ENCODE assay signal across 8 mouse cellular contexts in the genomic region with DNA sequence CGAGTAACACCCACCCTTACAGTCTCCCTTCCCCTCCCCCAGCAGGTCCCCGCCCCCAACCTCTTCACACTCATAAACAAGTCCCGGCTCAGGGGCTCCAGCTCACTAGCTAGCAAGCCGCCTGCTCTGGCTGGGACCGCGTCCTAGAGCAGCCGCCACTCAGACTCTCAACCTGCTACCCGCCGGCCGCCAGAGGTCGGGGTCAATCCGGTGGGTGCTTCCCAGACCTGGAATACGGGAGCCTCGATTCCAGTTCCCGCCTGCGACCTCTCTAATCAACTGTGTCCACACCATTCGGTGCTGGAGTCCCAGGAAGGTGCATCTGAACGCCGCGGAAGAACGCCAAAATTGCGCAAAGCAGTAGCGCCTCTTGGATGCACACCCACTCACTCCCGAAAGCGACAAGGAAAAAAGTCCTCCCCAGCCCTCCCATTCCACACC. TPM values are rescaled to one million over a fixed set of nuclear protein-coding genes. Genes with fewer than 3 reads are reported as not detected.
A peak's percentile ranks its signal among the peaks of the same experiment; 100 is the strongest.
DNase-seq lines count a peak whose midpoint lies in the region; ATAC-seq lines count a peak whose summit lies in the region.

No protein-coding gene starts in this region.

- H3K9ac ChIP-seq in hindbrain, embryonic 16.5 days (ENCODE audit: low read depth, low read length) = peak overlapping the region; percentile 13; the same call in 1 of the 2 replicates
- peak overlapping the region; percentile 76 for H3K9ac ChIP-seq in limb, embryonic 11.5 days (ENCODE audit: low read length)
- peak overlapping the region; percentile 40 for H3K9ac ChIP-seq in midbrain, embryonic 16.5 days (ENCODE audit: low read depth, low read length)

- peak; percentile 27 for DNase-seq in adrenal gland, postnatal 25 days
- peak; percentile 77 to 78 for DNase-seq in cerebellum, postnatal 10 days
- peak; percentile 64 for DNase-seq in gastrocnemius, postnatal 25 days
- peak; percentile 84 for DNase-seq in limb, embryonic 11.5 days (ENCODE audit: low spot score)
- DNase-seq in ovary, adult 18-20 months (ENCODE audit: low spot score) = no peak

- H3K36me3 ChIP-seq in hindbrain, embryonic 16.5 days (ENCODE audit: control insufficient read depth, insufficient read depth, low read length) = no peaks in the 10 kb centered on the region
- H3K36me3 ChIP-seq in limb, embryonic 11.5 days (ENCODE audit: control insufficient read depth, insufficient read depth, low read length) = no peaks in the 10 kb centered on the region
- H3K36me3 ChIP-seq in midbrain, embryonic 16.5 days (ENCODE audit: control insufficient read depth, insufficient read depth, low read length) = no peaks in the 10 kb centered on the region

- peak overlapping the region; percentile 56 for H3K4me2 ChIP-seq in hindbrain, embryonic 16.5 days (ENCODE audit: low read length)
- H3K4me2 ChIP-seq in limb, embryonic 11.5 days (ENCODE audit: low read depth, severe bottlenecking) = peak overlapping the region; percentile 92
- peak overlapping the region; percentile 71 for H3K4me2 ChIP-seq in midbrain, embryonic 16.5 days (ENCODE audit: low read length)

- ATAC-seq in hindbrain, embryonic 16.5 days = peak; percentile 60
- peak; percentile 48 for ATAC-seq in limb, embryonic 11.5 days (ENCODE audit: insufficient number of reproducible peaks, low FRiP score, low TSS enrichment, low read depth)
- peak; percentile 37; the same call in 1 of the 2 replicates for ATAC-seq in midbrain, embryonic 16.5 days
- ATAC-seq in CD4-positive, CD25-positive, alpha-beta regulatory T cell, adult 4 months = no peak

- H3K4me1 ChIP-seq in hindbrain, embryonic 16.5 days (ENCODE audit: control insufficient read depth, insufficient read depth, low read depth, low read length) = peaks cover 33% of the 10 kb centered on the region
- peaks cover 20% of the 10 kb centered on the region; the same call in 1 of the 2 replicates for H3K4me1 ChIP-seq in limb, embryonic 11.5 days (ENCODE audit: control insufficient read depth, insufficient read depth, low read length)
- H3K4me1 ChIP-seq in midbrain, embryonic 16.5 days (ENCODE audit: control insufficient read depth, insufficient read depth, low read length) = peaks cover 45% of the 10 kb centered on the region

- under 1% methylated on average over 25 of the region's 25 CpGs for WGBS in hindbrain, embryonic 16.5 days
- WGBS in limb, embryonic 11.5 days = under 1% methylated on average over 25 of the region's 25 CpGs
- WGBS in midbrain, embryonic 16.5 days = 0% methylated on average over 25 of the region's 25 CpGs

- peak overlapping the region; percentile 37 for H3K4me3 ChIP-seq in hindbrain, embryonic 16.5 days (ENCODE audit: low read length)
- H3K4me3 ChIP-seq in limb, embryonic 11.5 days (ENCODE audit: low read depth, low read length) = peak overlapping the region; percentile 63
- peak overlapping the region; percentile 37 for H3K4me3 ChIP-seq in midbrain, embryonic 16.5 days (ENCODE audit: low read depth, low read length)

- H3K27me3 ChIP-seq in hindbrain, embryonic 16.5 days (replicated peaks; ENCODE audit: control insufficient read depth, insufficient read depth, low read length) = peaks cover 32% of the 10 kb centered on the region
- no peaks in the 10 kb centered on the region for H3K27me3 ChIP-seq in limb, embryonic 11.5 days (ENCODE audit: control insufficient read depth, insufficient read depth, low read length)
- H3K27me3 ChIP-seq in midbrain, embryonic 16.5 days (ENCODE audit: control insufficient read depth, insufficient read depth, low read depth, low read length) = peaks cover 55% of the 10 kb centered on the region

- peaks cover 4% of the 10 kb centered on the region for H3K9me3 ChIP-seq in hindbrain, embryonic 16.5 days (ENCODE audit: control insufficient read depth, low read length)
- no peaks in the 10 kb centered on the region for H3K9me3 ChIP-seq in limb, embryonic 11.5 days (ENCODE audit: control insufficient read depth, low read length)
- peaks cover 3% of the 10 kb centered on the region; the same call in 1 of the 2 replicates for H3K9me3 ChIP-seq in midbrain, embryonic 16.5 days (replicated peaks; ENCODE audit: control insufficient read depth, low read length, poor library complexity, severe bottlenecking)

- no peak overlapping the region for H3K27ac ChIP-seq in hindbrain, embryonic 16.5 days (ENCODE audit: low read depth, low read length)
- H3K27ac ChIP-seq in limb, embryonic 11.5 days (replicated peaks; ENCODE audit: low read depth, low read length) = peak overlapping the region; percentile 72
- no peak overlapping the region for H3K27ac ChIP-seq in midbrain, embryonic 16.5 days (ENCODE audit: low read length)

RNA-seq across cellular contexts. Expression of gene Ntf3, which starts 3.5 kb away (rescaled TPM):
- 1.4 and 2.6 TPM in 2 replicates for total RNA-seq in adrenal gland, postnatal 25 days (2021)
- total RNA-seq in gastrocnemius, postnatal 25 days (2021) = 1 to 10 TPM; 1.2 to 1.4 TPM
- 5.2 and 5.5 TPM in 2 replicates for polyA plus RNA-seq in hindbrain, embryonic 16.5 days (2015; fragmentation: Nextera tagmentation; extraction: Ambion mirVana)
- polyA plus RNA-seq in limb, embryonic 11.5 days (2014; fragmentation: Nextera tagmentation; extraction: Ambion mirVana) = 26.8 and 29.7 TPM in 2 replicates
- polyA plus RNA-seq in midbrain, embryonic 16.5 days (2015; fragmentation: Nextera tagmentation; extraction: Ambion mirVana) = 1.0 and 1.8 TPM in 2 replicates
- not detected for polyA plus RNA-seq in CD4-positive, CD25-positive, alpha-beta regulatory T cell, adult 4 months (2017; shearing (Covaris generic))

Comparison
In these comparisons a context has a peak if more than half of its experiments do, and no peak if none do; other contexts are left out.
1. H3K9ac ChIP-seq: peak in every context shown above with its lines; median percentile 76 in limb, embryonic 11.5 days; 40 in midbrain, embryonic 16.5 days; 13 in hindbrain, embryonic 16.5 days.